Mouse (Mus musculus) layer of hippocampus, adult 2 months (tissue): ENCODE results near the gene Pla2g12b. TPM values are rescaled to one million over a fixed set of nuclear protein-coding genes. Genes with fewer than 3 reads are reported as not detected.

Experiments
- DNase-seq, 2 experiments: peaks; one replicate each; pipeline ENCODE4 v3.0.0; 2022; ENCODE audit warnings: low spot score in 2 of 2
- H3K27ac ChIP-seq: fragments of 200-600 bp; 2 replicates; pipeline ENCODE4 v1.8.1; 2022
- H3K4me3 ChIP-seq: fragments of 200-600 bp; 2 replicates; pipeline ENCODE4 v1.8.1; 2022; ENCODE audit warnings: mild to moderate bottlenecking
- CTCF ChIP-seq: fragments of 200-600 bp; conservative IDR thresholded peaks from 2 replicates; pipeline ENCODE4 v1.8.1; 2022; ENCODE audit warnings: antibody characterized with exemption, mild to moderate bottlenecking, moderate library complexity
- long read RNA-seq, 2 experiments: library from polyadenylated mRNA; stranded (forward); transcript quantifications; one replicate each; pipeline ENCODE4 v2.0.0; 2021; ENCODE audit warnings: borderline mapping rate in 2 of 2
- total RNA-seq, 2 experiments: library from RNA; stranded (reverse); gene quantifications; 2 replicates each; pipeline ENCODE4 v1.2.3; 2021

Pla2g12b gene
- not detected for total RNA-seq
- long read RNA-seq, experiment 1, result 0 reads
- long read RNA-seq, experiment 2, result 0 reads

GRCm38 (mm10) chr10:59402899-59403792 lies at the start of gene Pla2g12b:
Gene Pla2g12b (plus strand): TSS chr10:59403660.
- Histone ChIP-seq H3K27ac (no peak within 1 kb of the TSS), H3K4me3 (no peak within 1 kb of the TSS)
- TF ChIP-seq CTCF, result no peak
- DNase-seq, result no peak

- Histone ChIP-seq H3K4me3 (no peak overlapping the region), H3K27ac (0 out of 2 replicates have a peak overlapping the region, but pooled peaks have one; percentile 20)
- no peak for DNase-seq
- no peak for TF ChIP-seq CTCF
These were observed 49.3 kb upstream of the Pla2g12b start for GRCm38 (mm10) chr10:59354120-59354519.

GRCm38 (mm10) chr10:59355020-59355419 lies 48.4 kb upstream of the Pla2g12b start:
- TF ChIP-seq CTCF, result no peak
- no peak overlapping the region for H3K4me3 ChIP-seq
- no peak overlapping the region for H3K27ac ChIP-seq
- DNase-seq, result no peak

GRCm38 (mm10) chr10:59358744-59359143 lies 44.7 kb upstream of the Pla2g12b start:
- no peak for DNase-seq
- Histone ChIP-seq H3K4me3 (no peak overlapping the region), H3K27ac (no peak overlapping the region)
- TF ChIP-seq CTCF, result peak; percentile 76

GRCm38 (mm10) chr10:59363208-59363607 lies 40.3 kb upstream of the Pla2g12b start:
- Histone ChIP-seq H3K27ac (no peak overlapping the region), H3K4me3 (no peak overlapping the region)
- TF ChIP-seq CTCF, result no peak
- no peak for DNase-seq

- Histone ChIP-seq H3K4me3 (no peak overlapping the region), H3K27ac (no peak overlapping the region)
- TF ChIP-seq CTCF, result no peak
- no peak for DNase-seq
These were observed 38.9 kb upstream of the Pla2g12b start for GRCm38 (mm10) chr10:59364551-59364950.

GRCm38 (mm10) chr10:59365804-59366589 lies 37.5 kb upstream of the Pla2g12b start:
- no peak overlapping the region for H3K4me3 ChIP-seq

GRCm38 (mm10) chr10:59366746-59367145 lies 36.7 kb upstream of the Pla2g12b start:
- no peak overlapping the region for H3K27ac ChIP-seq
- no peak overlapping the region for H3K4me3 ChIP-seq
- TF ChIP-seq CTCF, result no peak
- DNase-seq, result no peak

More at GRCm38 (mm10) chr10:59365804-59366589, 37.5 kb upstream of the Pla2g12b start:
- H3K27ac ChIP-seq, result no peak overlapping the region
- DNase-seq, result no peak
- no peak for TF ChIP-seq CTCF

GRCm38 (mm10) chr10:59367206-59367605 lies 36.3 kb upstream of the Pla2g12b start:
- TF ChIP-seq CTCF, result no peak
- H3K4me3 ChIP-seq, result no peak overlapping the region
- H3K27ac ChIP-seq, result no peak overlapping the region
- no peak for DNase-seq

- no peak for DNase-seq
- TF ChIP-seq CTCF, result no peak
- no peak overlapping the region for H3K4me3 ChIP-seq
- H3K27ac ChIP-seq, result no peak overlapping the region
These were observed 34.7 kb upstream of the Pla2g12b start for GRCm38 (mm10) chr10:59368729-59369128.

GRCm38 (mm10) chr10:59369426-59369825 lies 34.0 kb upstream of the Pla2g12b start:
- no peak for DNase-seq
- Histone ChIP-seq H3K4me3 (no peak overlapping the region), H3K27ac (no peak overlapping the region)
- no peak for TF ChIP-seq CTCF

- Histone ChIP-seq H3K4me3 (no peak overlapping the region), H3K27ac (no peak overlapping the region)
- no peak for DNase-seq
- TF ChIP-seq CTCF, result no peak
These were observed 25.6 kb upstream of the Pla2g12b start for GRCm38 (mm10) chr10:59377906-59378305.

GRCm38 (mm10) chr10:59378728-59379127 lies 24.7 kb upstream of the Pla2g12b start:
- H3K4me3 ChIP-seq, result no peak overlapping the region
- H3K27ac ChIP-seq, result no peak overlapping the region
- TF ChIP-seq CTCF, result peak; percentile 58
- no peak for DNase-seq

- Histone ChIP-seq H3K27ac (no peak overlapping the region), H3K4me3 (no peak overlapping the region)
- no peak for DNase-seq
- TF ChIP-seq CTCF, result no peak
These were observed 23.5 kb upstream of the Pla2g12b start for GRCm38 (mm10) chr10:59379927-59380326.
